Comparison of ENCODE assay signal across 9 mouse cellular contexts in genomic region chr12:79535532-79536437, GRCm38 (mm10).
A peak's percentile ranks its signal among the peaks of the same experiment; 100 is the strongest.
DNase-seq lines count a peak whose midpoint lies in the region; ATAC-seq and TF ChIP-seq lines count a peak whose summit lies in the region.
"Had no signal": no experiment of that assay in that cellular context is flagged by ENCODE, and none has a peak within 500 bp of the region (broad histone marks: within the 10 kb centered on the region; RNA-seq: fewer than 3 reads in every experiment).

No protein-coding gene starts in this region.

- H3K36me3 ChIP-seq in lung, postnatal 0 days (ENCODE audit: insufficient read depth, low read length), result no peaks in the 10 kb centered on the region
- no peaks in the 10 kb centered on the region for H3K36me3 ChIP-seq in forebrain, embryonic 15.5 days

- peaks cover 16% of the 10 kb centered on the region; the same call in 1 of the 2 replicates for H3K4me1 ChIP-seq in lung, postnatal 0 days (ENCODE audit: insufficient read depth, low read depth, low read length)
- H3K4me1 ChIP-seq in forebrain, embryonic 15.5 days, result peaks cover 23% of the 10 kb centered on the region

- H3K27me3 ChIP-seq in lung, postnatal 0 days (replicated peaks; ENCODE audit: insufficient read depth, low read length), result no peaks in the 10 kb centered on the region
- no peaks in the 10 kb centered on the region for H3K27me3 ChIP-seq in forebrain, embryonic 15.5 days

- no peak for ATAC-seq in lung, postnatal 0 days
- peak; percentile 93 for ATAC-seq in forebrain, embryonic 15.5 days (replicated peaks)

- H3K4me2 ChIP-seq in lung, postnatal 0 days (replicated peaks; ENCODE audit: low read depth, low read length), result no peak overlapping the region
- H3K4me2 ChIP-seq in forebrain, embryonic 15.5 days (replicated peaks), result no peak overlapping the region

- H3K4me3 ChIP-seq in lung, postnatal 0 days (ENCODE audit: low read depth, low read length), result no peak overlapping the region
- H3K4me3 ChIP-seq in forebrain, embryonic 15.5 days, result no peak overlapping the region

- peak; percentile 34 to 39 for DNase-seq in heart, adult 18-20 months
- no peak for DNase-seq in heart, adult 9 months (ENCODE audit: low spot score in 2 of 2)
- peak; percentile 53 for DNase-seq in lung, postnatal 0 days (ENCODE audit: low spot score)
- no peak for DNase-seq in lung, postnatal 25 days (ENCODE audit: low spot score)
- peak; percentile 63 for DNase-seq in mesoderm, embryonic 11.5 days (ENCODE audit: low read depth, low spot score)
- no peak for DNase-seq in thymus, postnatal 36 days
- DNase-seq in urinary bladder, postnatal 14 days (ENCODE audit: low spot score), result no peak
- DNase-seq: lung, postnatal 10 days had no signal

- WGBS in lung, postnatal 0 days, result 44% methylated on average over 9 of the region's 9 CpGs
- WGBS in forebrain, embryonic 15.5 days, result 13% methylated on average over 9 of the region's 9 CpGs

- peak overlapping the region; percentile 62 for H3K27ac ChIP-seq in lung, postnatal 0 days (ENCODE audit: low read length)
- peak overlapping the region; percentile 54 for H3K27ac ChIP-seq in forebrain, embryonic 15.5 days (replicated peaks)

- no peaks in the 10 kb centered on the region for H3K9me3 ChIP-seq in lung, postnatal 0 days (ENCODE audit: low read length)
- H3K9me3 ChIP-seq in forebrain, embryonic 15.5 days, result no peaks in the 10 kb centered on the region

- no peak for TF ChIP-seq EP300 in lung, postnatal 0 days (IDR thresholded peaks at IDR 0.05)

- no peak overlapping the region for H3K9ac ChIP-seq in lung, postnatal 0 days (replicated peaks; ENCODE audit: low read depth)
- H3K9ac ChIP-seq in forebrain, embryonic 15.5 days (replicated peaks), result no peak overlapping the region

- no peak for TF ChIP-seq CTCF in lung, postnatal 0 days (IDR thresholded peaks at IDR 0.05)

Comparison
In these comparisons a context has a peak if more than half of its experiments do, and no peak if none do; other contexts are left out.
1. DNase-seq: peak in heart, adult 18-20 months (2 of 2), lung, postnatal 0 days (single experiment) and mesoderm, embryonic 11.5 days (single experiment); none in heart, adult 9 months (0 of 2), lung, postnatal 25 days (single experiment), thymus, postnatal 36 days (0 of 2) and urinary bladder, postnatal 14 days (single experiment).